Mouse (Mus musculus) left cerebral cortex, adult 11 months (tissue): ENCODE measurements around the gene Gm47995.
"Not testable (repeated sequence)": the region's sequence is repeated elsewhere in the genome, so short reads cannot be mapped to it uniquely, and the experiment has no call there.

Source experiments
- DNase-seq: peaks from one replicate; pipeline ENCODE4 v3.0.0; 2022; ENCODE audit warnings: low spot score

Gm47995 gene

GRCm38 (mm10) chr1:151186879-151187424 is 11.3 kb upstream of the Gm47995 start:
- DNase-seq: not testable (repeated sequence)

GRCm38 (mm10) chr1:151188469-151188868 is 9.8 kb upstream of the Gm47995 start:
- DNase-seq: no peak

- not testable (repeated sequence) for DNase-seq
Observed at GRCm38 (mm10) chr1:151192075-151192474, 6.2 kb upstream of the Gm47995 start, which contains the start of gene Gm8947. Gene Gm8947, plus strand, starts transcription at chr1:151192376.

GRCm38 (mm10) chr1:151192739-151193138 is 5.5 kb upstream of the Gm47995 start:
- not testable (repeated sequence) for DNase-seq

- DNase-seq: not testable (repeated sequence)
Observed at GRCm38 (mm10) chr1:151195986-151196385, 2.3 kb upstream of the Gm47995 start.

GRCm38 (mm10) chr1:151196690-151197089 is 1.6 kb upstream of the Gm47995 start:
- DNase-seq: not testable (repeated sequence)

- DNase-seq: not testable (repeated sequence)
Observed at GRCm38 (mm10) chr1:151200620-151201019, 2.4 kb downstream of the Gm47995 start.

- not testable (repeated sequence) for DNase-seq
Observed at GRCm38 (mm10) chr1:151202771-151203170, 4.5 kb downstream of the Gm47995 start.

- DNase-seq: not testable (repeated sequence)
Observed at GRCm38 (mm10) chr1:151203818-151204217, 5.6 kb downstream of the Gm47995 start, which contains the start of gene 3110040M04Rik. Gene 3110040M04Rik, plus strand, starts transcription at chr1:151204121.

- not testable (repeated sequence) for DNase-seq
Observed at GRCm38 (mm10) chr1:151208493-151208892, 10.2 kb downstream of the Gm47995 start.

- DNase-seq: not testable (repeated sequence)
Observed at GRCm38 (mm10) chr1:151208944-151209343, 10.7 kb downstream of the Gm47995 start.

GRCm38 (mm10) chr1:151209824-151210355 is 11.6 kb downstream of the Gm47995 start, which contains the start of gene Gm47996:
Gene Gm47996, plus strand, starts transcription at chr1:151210131.
- not testable (repeated sequence) for DNase-seq

- DNase-seq: not testable (repeated sequence)
Observed at GRCm38 (mm10) chr1:151211666-151212065, 13.4 kb downstream of the Gm47995 start.

GRCm38 (mm10) chr1:151214862-151215261 is 16.6 kb downstream of the Gm47995 start:
- DNase-seq: no peak

- no peak for DNase-seq
Observed at GRCm38 (mm10) chr1:151215985-151216384, 17.7 kb downstream of the Gm47995 start.

GRCm38 (mm10) chr1:151216417-151216816 is 18.2 kb downstream of the Gm47995 start:
- DNase-seq: no peak

- DNase-seq: no peak
Observed at GRCm38 (mm10) chr1:151219045-151219444, 20.8 kb downstream of the Gm47995 start.

GRCm38 (mm10) chr1:151220098-151220497 is 21.9 kb downstream of the Gm47995 start:
- no peak for DNase-seq

- no peak for DNase-seq
Observed at GRCm38 (mm10) chr1:151222561-151223267, 24.5 kb downstream of the Gm47995 start.

- DNase-seq: no peak
Observed at GRCm38 (mm10) chr1:151223377-151223776, 25.1 kb downstream of the Gm47995 start.

- DNase-seq: no peak
Observed at GRCm38 (mm10) chr1:151224536-151224935, 26.3 kb downstream of the Gm47995 start.

- DNase-seq: no peak
Observed at GRCm38 (mm10) chr1:151227506-151227905, 29.3 kb downstream of the Gm47995 start.
